Mouse (Mus musculus) liver, adult 2 months (tissue): ENCODE data around the gene Dus2.
"Not testable (repeated sequence)": the region's sequence is repeated elsewhere in the genome, so short reads cannot be mapped to it uniquely, and the experiment has no call there.

ENCODE experiments used
- CTCF ChIP-seq: fragments of 200-500 bp; IDR thresholded peaks from 2 replicates; pipeline ENCODE4 v1.5.1; 2011; ENCODE audit warnings: low read depth, low read length, control low read depth
- POLR2A ChIP-seq: fragments of 200-500 bp; IDR thresholded peaks from 2 replicates; pipeline ENCODE4 v1.6.1; 2011; ENCODE audit warnings: low read length, control low read depth; ENCODE audit not compliant: insufficient read depth; ENCODE audit errors: extremely low read depth

DNA sequence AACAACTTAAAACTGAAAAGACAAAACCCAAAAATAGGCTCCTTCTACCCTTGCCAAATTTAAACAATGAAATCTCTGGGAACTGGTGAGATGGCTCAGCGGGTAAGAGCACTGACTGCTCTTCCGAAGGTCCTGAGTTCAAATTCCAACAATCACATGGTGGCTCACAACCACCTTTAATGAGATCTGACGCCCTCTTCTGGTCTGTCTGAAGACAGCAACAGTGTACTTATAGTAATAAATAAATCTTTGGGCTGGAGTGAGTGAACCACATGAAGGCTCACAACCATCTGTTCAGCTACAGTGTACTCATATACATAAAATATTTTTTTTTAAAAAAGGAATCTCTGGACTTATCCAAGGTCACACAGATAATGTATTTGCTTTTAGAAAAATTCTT lies 16.8 kb downstream of the Dus2 start:
- TF ChIP-seq POLR2A, CTCF: not testable (repeated sequence)
